Mouse (Mus musculus): ENCODE measurements at regions not wholly inside any gene's neighbourhood (a gene's known extent, or its start where the extent isn't known, plus 50 kb on each side); places are given as distances from the start of the nearest gene placed in this dataset.

DNA sequence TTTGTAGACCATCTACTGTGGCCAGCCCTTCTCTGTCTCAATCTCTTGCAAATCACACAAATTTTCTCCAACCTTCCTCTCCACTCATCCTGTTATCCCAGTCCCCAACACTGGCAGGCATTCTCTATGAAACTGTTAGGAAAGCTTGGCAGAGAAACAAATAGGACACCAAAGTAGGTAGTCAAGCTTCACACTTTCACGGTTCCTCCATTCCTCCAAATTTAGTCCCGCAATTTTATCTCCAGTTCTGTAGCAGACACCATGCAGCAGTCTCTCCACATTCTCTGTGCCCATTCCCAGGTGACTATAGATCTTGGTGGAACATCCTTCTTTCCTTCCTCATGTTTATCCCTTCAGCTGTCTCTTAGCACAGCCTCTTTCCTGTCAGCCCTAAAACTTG lies 856.9 kb downstream of the Zpld1 start:
- no peak overlapping the region for H3K4me3 ChIP-seq (ENCODE audit: low read depth, low read length)
- no peaks in the 10 kb centered on the region for H3K4me1 ChIP-seq (ENCODE audit: control insufficient read depth, insufficient read depth, low read length)
- H3K9ac ChIP-seq (ENCODE audit: low read depth, low read length) = no peak overlapping the region
- WGBS (ENCODE audit: insufficient replicate concordance) = 83% methylated on average over 2 of the region's 2 CpGs
- H3K27ac ChIP-seq (ENCODE audit: low read depth, low read length) = no peak overlapping the region
- no peaks in the 10 kb centered on the region for H3K27me3 ChIP-seq (ENCODE audit: control insufficient read depth, insufficient read depth, low read length)
- H3K36me3 ChIP-seq (ENCODE audit: control insufficient read depth, insufficient read depth, low read length) = no peaks in the 10 kb centered on the region
- H3K4me2 ChIP-seq = no peak overlapping the region
- ATAC-seq (replicated peaks; ENCODE audit: insufficient number of reproducible peaks, low FRiP score, low TSS enrichment) = no peak
- H3K9me3 ChIP-seq (replicated peaks; ENCODE audit: control insufficient read depth, low read length) = no peaks in the 10 kb centered on the region

DNA sequence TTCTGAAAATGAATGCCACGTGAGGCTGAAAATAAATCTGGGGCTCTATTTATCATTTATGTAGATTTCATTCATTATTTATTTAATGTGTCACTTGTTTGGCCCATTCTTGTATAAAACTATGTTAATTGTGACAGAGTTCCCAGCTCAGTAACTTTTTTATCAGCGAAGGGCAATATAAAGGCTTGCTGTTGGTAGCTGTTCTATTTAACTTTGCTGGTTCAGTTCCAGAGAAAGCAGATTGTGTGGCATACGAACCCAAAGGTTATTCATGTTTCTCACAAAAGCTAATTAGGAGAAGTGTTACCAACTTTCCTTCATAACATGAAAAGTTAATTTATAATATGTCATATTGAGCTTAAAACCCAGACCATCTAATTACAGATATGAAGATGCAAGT lies 891.1 kb downstream of the Zpld1 start:
- WGBS (ENCODE audit: insufficient replicate concordance) = 76% methylated on average over 3 of the region's 3 CpGs
- no peak for ATAC-seq (replicated peaks; ENCODE audit: insufficient number of reproducible peaks, low FRiP score, low TSS enrichment)

DNA sequence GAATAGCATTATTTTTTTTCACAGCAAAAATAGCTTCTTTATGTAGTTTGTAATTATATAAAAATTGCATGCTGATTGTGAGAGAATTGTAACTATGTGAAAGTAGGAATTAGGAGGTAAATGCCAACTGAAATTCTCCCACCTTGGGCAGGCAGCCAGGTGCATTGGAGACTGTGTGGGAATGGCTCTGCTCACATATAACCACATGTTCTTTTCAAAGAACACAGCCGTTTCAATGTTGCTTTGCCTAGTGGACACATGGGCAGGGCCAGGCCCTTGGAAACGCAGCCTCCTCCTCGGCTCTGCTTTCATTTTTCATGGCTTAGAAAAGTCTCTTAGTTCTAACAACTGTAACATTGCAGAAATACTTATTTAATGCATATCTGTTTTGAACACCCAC lies 913.8 kb downstream of the Zpld1 start:
- Histone ChIP-seq H3K9me3 (replicated peaks; ENCODE audit: control insufficient read depth, low read length) (no peaks in the 10 kb centered on the region), H3K4me3 (ENCODE audit: low read depth, low read length) (no peak overlapping the region), H3K27ac (ENCODE audit: low read depth, low read length) (no peak overlapping the region), H3K9ac (ENCODE audit: low read depth, low read length) (no peak overlapping the region), H3K4me1 (ENCODE audit: control insufficient read depth, insufficient read depth, low read length) (no peaks in the 10 kb centered on the region), H3K36me3 (ENCODE audit: control insufficient read depth, insufficient read depth, low read length) (no peaks in the 10 kb centered on the region), H3K4me2 (no peak overlapping the region), H3K27me3 (ENCODE audit: control insufficient read depth, insufficient read depth, low read length) (no peaks in the 10 kb centered on the region)
- WGBS (ENCODE audit: insufficient replicate concordance) = 87% methylated on average over 3 of the region's 3 CpGs
- no peak for ATAC-seq (replicated peaks; ENCODE audit: insufficient number of reproducible peaks, low FRiP score, low TSS enrichment)

More for the DNA sequence above, 891.1 kb downstream of the Zpld1 start:
- H3K4me2 ChIP-seq = no peak overlapping the region
- no peaks in the 10 kb centered on the region for H3K36me3 ChIP-seq (ENCODE audit: control insufficient read depth, insufficient read depth, low read length)
- no peak overlapping the region for H3K9ac ChIP-seq (ENCODE audit: low read depth, low read length)
- H3K4me3 ChIP-seq (ENCODE audit: low read depth, low read length) = no peak overlapping the region
- H3K27ac ChIP-seq (ENCODE audit: low read depth, low read length) = no peak overlapping the region
- H3K9me3 ChIP-seq (replicated peaks; ENCODE audit: control insufficient read depth, low read length) = no peaks in the 10 kb centered on the region
- no peaks in the 10 kb centered on the region for H3K27me3 ChIP-seq (ENCODE audit: control insufficient read depth, insufficient read depth, low read length)
- no peaks in the 10 kb centered on the region for H3K4me1 ChIP-seq (ENCODE audit: control insufficient read depth, insufficient read depth, low read length)

DNA sequence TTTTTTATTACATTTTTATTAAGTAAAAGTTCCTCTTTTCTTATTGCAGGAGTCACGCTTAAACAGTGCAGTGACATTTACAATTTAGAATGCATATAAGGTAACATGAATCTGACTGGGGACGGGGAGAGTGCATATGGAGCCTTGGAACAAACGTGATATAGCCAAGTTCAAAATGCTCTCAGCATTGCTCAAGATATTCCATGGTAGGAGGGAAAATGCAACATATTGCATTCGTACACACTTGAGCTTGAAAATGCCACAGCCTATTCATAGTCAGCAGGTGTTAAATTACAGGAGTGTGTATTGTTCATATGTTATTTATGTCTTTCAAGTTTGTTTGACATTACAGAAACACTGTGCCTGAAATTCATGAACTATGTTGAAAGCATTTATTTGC lies 922.8 kb downstream of the Zpld1 start:
- Histone ChIP-seq H3K4me3 (ENCODE audit: low read depth, low read length) (no peak overlapping the region), H3K9ac (ENCODE audit: low read depth, low read length) (no peak overlapping the region), H3K27ac (ENCODE audit: low read depth, low read length) (no peak overlapping the region), H3K27me3 (ENCODE audit: control insufficient read depth, insufficient read depth, low read length) (no peaks in the 10 kb centered on the region), H3K4me2 (no peak overlapping the region), H3K36me3 (ENCODE audit: control insufficient read depth, insufficient read depth, low read length) (no peaks in the 10 kb centered on the region), H3K4me1 (ENCODE audit: control insufficient read depth, insufficient read depth, low read length) (no peaks in the 10 kb centered on the region), H3K9me3 (replicated peaks; ENCODE audit: control insufficient read depth, low read length) (no peaks in the 10 kb centered on the region)
- ATAC-seq (replicated peaks; ENCODE audit: insufficient number of reproducible peaks, low FRiP score, low TSS enrichment) = no peak
- 80% methylated on average over 4 of the region's 4 CpGs for WGBS (ENCODE audit: insufficient replicate concordance)

DNA sequence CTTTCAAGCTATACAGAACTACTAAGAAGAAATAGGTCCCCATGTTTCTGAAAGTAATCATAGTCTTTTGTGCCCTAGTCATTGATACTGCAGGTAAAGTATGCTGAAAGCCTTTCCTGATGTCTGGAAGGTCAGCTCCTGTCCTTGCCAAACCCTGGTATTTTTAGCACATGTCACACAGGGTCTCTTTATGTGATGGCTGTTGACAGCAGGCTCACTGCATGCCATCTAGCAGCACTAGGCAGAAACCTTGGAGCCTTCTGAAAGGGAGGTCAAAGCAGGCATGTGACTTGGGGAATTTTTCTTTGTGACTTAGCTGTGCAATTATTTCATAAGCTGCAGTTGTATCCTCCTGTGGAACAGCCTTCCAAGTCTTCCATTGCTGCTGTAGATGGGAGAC lies 943.4 kb downstream of the Zpld1 start:
- H3K4me1 ChIP-seq (ENCODE audit: control insufficient read depth, insufficient read depth, low read length) = no peaks in the 10 kb centered on the region
- no peaks in the 10 kb centered on the region for H3K36me3 ChIP-seq (ENCODE audit: control insufficient read depth, insufficient read depth, low read length)
- no peak overlapping the region for H3K4me2 ChIP-seq
- no peaks in the 10 kb centered on the region for H3K27me3 ChIP-seq (ENCODE audit: control insufficient read depth, insufficient read depth, low read length)
- peak; percentile 81 for ATAC-seq (replicated peaks; ENCODE audit: insufficient number of reproducible peaks, low FRiP score, low TSS enrichment)
- H3K9ac ChIP-seq (ENCODE audit: low read depth, low read length) = no peak overlapping the region
- H3K9me3 ChIP-seq (replicated peaks; ENCODE audit: control insufficient read depth, low read length) = no peaks in the 10 kb centered on the region
- H3K27ac ChIP-seq (ENCODE audit: low read depth, low read length) = peak overlapping the region; percentile 10; the same call in 1 of the 2 replicates
- no peak overlapping the region for H3K4me3 ChIP-seq (ENCODE audit: low read depth, low read length)

DNA sequence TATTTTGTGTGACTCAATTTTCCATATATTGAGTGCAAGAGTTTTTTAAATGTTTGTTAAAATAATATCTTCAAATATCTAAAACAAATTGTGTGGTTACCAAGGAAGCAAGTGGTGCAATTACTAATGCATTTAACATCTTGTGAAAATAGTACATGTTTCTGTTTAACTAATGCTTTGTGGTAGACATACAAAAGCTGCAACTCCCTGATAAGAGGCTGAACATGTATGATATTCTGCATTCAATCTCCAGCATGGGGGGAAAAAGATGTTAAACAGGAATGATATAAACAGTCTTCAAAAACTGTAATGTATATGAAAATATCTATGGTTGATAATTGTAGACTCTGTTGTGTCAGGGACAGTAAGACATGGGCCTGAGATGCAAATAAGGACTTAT lies 949.0 kb downstream of the Zpld1 start:
- no peak overlapping the region for H3K9ac ChIP-seq (ENCODE audit: low read depth, low read length)
- H3K36me3 ChIP-seq (ENCODE audit: control insufficient read depth, insufficient read depth, low read length) = no peaks in the 10 kb centered on the region
- H3K4me1 ChIP-seq (ENCODE audit: control insufficient read depth, insufficient read depth, low read length) = no peaks in the 10 kb centered on the region
- no peaks in the 10 kb centered on the region for H3K9me3 ChIP-seq (replicated peaks; ENCODE audit: control insufficient read depth, low read length)
- no peak overlapping the region for H3K4me2 ChIP-seq
- H3K27me3 ChIP-seq (ENCODE audit: control insufficient read depth, insufficient read depth, low read length) = no peaks in the 10 kb centered on the region
- H3K4me3 ChIP-seq (ENCODE audit: low read depth, low read length) = no peak overlapping the region
- no peak for ATAC-seq (replicated peaks; ENCODE audit: insufficient number of reproducible peaks, low FRiP score, low TSS enrichment)
- H3K27ac ChIP-seq (ENCODE audit: low read depth, low read length) = no peak overlapping the region

DNA sequence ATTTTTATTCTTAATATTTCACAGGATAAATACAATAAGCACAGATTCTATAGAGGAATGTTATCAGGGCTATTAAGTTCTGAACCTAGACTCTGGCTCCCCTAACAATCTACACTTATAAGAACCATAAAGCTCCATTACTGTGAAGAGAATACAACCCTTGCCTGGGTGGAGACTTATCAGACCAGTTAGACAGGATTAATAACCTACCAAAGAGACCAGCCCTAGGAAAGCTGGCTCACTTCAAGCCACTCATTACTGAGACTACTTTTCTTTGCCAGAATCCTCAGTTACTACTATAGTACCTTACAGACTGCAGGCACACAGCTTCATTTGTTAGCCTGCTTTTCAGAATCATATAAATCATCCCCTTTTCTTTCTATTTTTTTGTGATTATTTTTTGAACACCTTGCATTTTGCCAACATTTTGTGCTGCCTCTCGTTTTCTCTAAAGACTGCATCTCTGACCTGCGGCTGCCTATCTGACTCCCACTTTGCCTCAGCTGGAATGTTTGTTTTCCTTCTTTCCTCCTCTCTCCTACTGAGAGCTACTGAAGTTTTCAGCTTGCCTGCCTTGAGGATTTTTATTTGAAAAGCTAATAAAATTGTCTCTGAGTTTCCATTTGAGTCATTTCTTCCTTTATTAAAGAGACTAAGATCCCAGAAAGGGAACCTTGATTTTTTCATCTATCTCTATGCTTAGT lies 951.5 kb downstream of the Zpld1 start:
- ATAC-seq (replicated peaks; ENCODE audit: insufficient number of reproducible peaks, low FRiP score, low TSS enrichment) = no peak
- no peak overlapping the region for H3K4me2 ChIP-seq
- no peak overlapping the region for H3K27ac ChIP-seq (ENCODE audit: low read depth, low read length)
- H3K4me1 ChIP-seq (ENCODE audit: control insufficient read depth, insufficient read depth, low read length) = no peaks in the 10 kb centered on the region
- no peaks in the 10 kb centered on the region for H3K9me3 ChIP-seq (replicated peaks; ENCODE audit: control insufficient read depth, low read length)
- H3K9ac ChIP-seq (ENCODE audit: low read depth, low read length) = no peak overlapping the region
- no peaks in the 10 kb centered on the region for H3K36me3 ChIP-seq (ENCODE audit: control insufficient read depth, insufficient read depth, low read length)
- no peak overlapping the region for H3K4me3 ChIP-seq (ENCODE audit: low read depth, low read length)
- no peaks in the 10 kb centered on the region for H3K27me3 ChIP-seq (ENCODE audit: control insufficient read depth, insufficient read depth, low read length)
- 55% methylated on average over 2 of the region's 2 CpGs for WGBS (ENCODE audit: insufficient replicate concordance)

Data from heart, embryonic 11.5 days (tissue).